Mouse (Mus musculus): Measurements from ENCODE around the gene Car11. TPM values are rescaled to one million over a fixed set of nuclear protein-coding genes. Genes with fewer than 3 reads are reported as not detected.
A peak's percentile ranks its signal among the peaks of the same experiment; 100 is the strongest.

Gene Car11
- total and polyA plus RNA-seq, 2 experiments from 2014 or later: 1.6 to 2.8 TPM

- Histone ChIP-seq H3K9ac (replicated peaks; ENCODE audit: low read depth, low read length) (peak overlapping the region; percentile 90), H3K9me3 (replicated peaks; ENCODE audit: control insufficient read depth, low read length) (no peaks in the 10 kb centered on the region), H3K27me3 (ENCODE audit: control insufficient read depth, insufficient read depth, low read length) (no peaks in the 10 kb centered on the region), H3K4me1 (ENCODE audit: control insufficient read depth, insufficient read depth) (peaks cover 31% of the 10 kb centered on the region), H3K27ac (ENCODE audit: low read depth) (peak overlapping the region; percentile 90; the same call in 1 of the 2 replicates), H3K4me3 (ENCODE audit: low read depth, low read length) (peak overlapping the region; percentile 82), H3K36me3 (replicated peaks; ENCODE audit: control insufficient read depth, insufficient read depth, low read length) (peaks cover 36% of the 10 kb centered on the region), H3K4me2 (ENCODE audit: low read depth, low read length) (peak overlapping the region; percentile 68)
- TF ChIP-seq CTCF (IDR thresholded peaks at IDR 0.05; ENCODE audit: low read depth): no peak
- no peak for TF ChIP-seq EP300 (IDR thresholded peaks at IDR 0.05; ENCODE audit: low read depth)
- WGBS: 82% methylated on average over 10 of the region's 10 CpGs
- ATAC-seq (ENCODE audit: insufficient read depth, low read depth) (no peak), DNase-seq (ENCODE audit: low spot score) (no peak)
Measured at GRCm38 (mm10) chr7:45719180-45719579, 19.5 kb downstream of the Car11 start.

- no peak overlapping the region for H3K4me3 ChIP-seq (ENCODE audit: low read depth, low read length)
- ATAC-seq (ENCODE audit: insufficient read depth, low read depth): no peak
- TF ChIP-seq CTCF (IDR thresholded peaks at IDR 0.05; ENCODE audit: low read depth) (no peak), EP300 (IDR thresholded peaks at IDR 0.05; ENCODE audit: low read depth) (no peak)
Measured at GRCm38 (mm10) chr7:45719738-45720412, 20.2 kb downstream of the Car11 start.

GRCm38 (mm10) chr7:45720413-45721233 is 21.0 kb downstream of the Car11 start, which contains the start of gene Fam83e:
Gene Fam83e, plus strand, starts transcription at chr7:45721212.
- H3K36me3 ChIP-seq (replicated peaks; ENCODE audit: control insufficient read depth, insufficient read depth, low read length): peaks cover 36% of the 10 kb centered on the region
- no peak within 1 kb of the TSS for H3K4me2 ChIP-seq (ENCODE audit: low read depth, low read length)

More at GRCm38 (mm10) chr7:45719738-45720412, 20.2 kb downstream of the Car11 start:
- H3K27ac ChIP-seq (ENCODE audit: low read depth): no peak overlapping the region
- no peak for DNase-seq (ENCODE audit: low spot score)
- no peaks in the 10 kb centered on the region for H3K9me3 ChIP-seq (replicated peaks; ENCODE audit: control insufficient read depth, low read length)
- no peak overlapping the region for H3K4me2 ChIP-seq (ENCODE audit: low read depth, low read length)
- WGBS: 91% methylated on average over 15 of the region's 16 CpGs
- H3K9ac ChIP-seq (replicated peaks; ENCODE audit: low read depth, low read length): no peak overlapping the region
- H3K36me3 ChIP-seq (replicated peaks; ENCODE audit: control insufficient read depth, insufficient read depth, low read length): peaks cover 36% of the 10 kb centered on the region
- H3K27me3 ChIP-seq (ENCODE audit: control insufficient read depth, insufficient read depth, low read length): no peaks in the 10 kb centered on the region
- peaks cover 27% of the 10 kb centered on the region for H3K4me1 ChIP-seq (ENCODE audit: control insufficient read depth, insufficient read depth)

GRCm38 (mm10) chr7:45721234-45721571 is 21.6 kb downstream of the Car11 start:
- Histone ChIP-seq H3K9ac (replicated peaks; ENCODE audit: low read depth, low read length) (no peak overlapping the region), H3K4me3 (ENCODE audit: low read depth, low read length) (no peak overlapping the region), H3K4me1 (ENCODE audit: control insufficient read depth, insufficient read depth) (peaks cover 17% of the 10 kb centered on the region), H3K27ac (ENCODE audit: low read depth) (no peak overlapping the region), H3K36me3 (replicated peaks; ENCODE audit: control insufficient read depth, insufficient read depth, low read length) (peaks cover 36% of the 10 kb centered on the region), H3K27me3 (ENCODE audit: control insufficient read depth, insufficient read depth, low read length) (no peaks in the 10 kb centered on the region), H3K4me2 (ENCODE audit: low read depth, low read length) (no peak overlapping the region), H3K9me3 (replicated peaks; ENCODE audit: control insufficient read depth, low read length) (no peaks in the 10 kb centered on the region)
- ATAC-seq (ENCODE audit: insufficient read depth, low read depth) (no peak), DNase-seq (ENCODE audit: low spot score) (no peak)
- TF ChIP-seq EP300 (IDR thresholded peaks at IDR 0.05; ENCODE audit: low read depth): no peak
- no peak for TF ChIP-seq CTCF (IDR thresholded peaks at IDR 0.05; ENCODE audit: low read depth)
- 79% methylated on average over 7 of the region's 7 CpGs for WGBS

More at GRCm38 (mm10) chr7:45720413-45721233, 21.0 kb downstream of the Car11 start, which contains the start of gene Fam83e:
- Histone ChIP-seq H3K27me3 (ENCODE audit: control insufficient read depth, insufficient read depth, low read length) (no peaks in the 10 kb centered on the region), H3K9me3 (replicated peaks; ENCODE audit: control insufficient read depth, low read length) (no peaks in the 10 kb centered on the region), H3K4me1 (ENCODE audit: control insufficient read depth, insufficient read depth) (peaks cover 23% of the 10 kb centered on the region), H3K9ac (replicated peaks; ENCODE audit: low read depth, low read length) (no peak within 1 kb of the TSS), H3K27ac (ENCODE audit: low read depth) (no peak within 1 kb of the TSS), H3K4me3 (ENCODE audit: low read depth, low read length) (no peak within 1 kb of the TSS)
- no peak for DNase-seq (ENCODE audit: low spot score)
- no peak for ATAC-seq (ENCODE audit: insufficient read depth, low read depth)
- TF ChIP-seq CTCF (IDR thresholded peaks at IDR 0.05; ENCODE audit: low read depth) (no peak), EP300 (IDR thresholded peaks at IDR 0.05; ENCODE audit: low read depth) (no peak)
- WGBS: 81% methylated on average over 14 of the region's 14 CpGs

- WGBS: 64% methylated on average over 13 of the region's 13 CpGs
Measured at GRCm38 (mm10) chr7:45721642-45722347, 22.2 kb downstream of the Car11 start.

More at GRCm38 (mm10) chr7:45721642-45722347, 22.2 kb downstream of the Car11 start:
- ATAC-seq (ENCODE audit: insufficient read depth, low read depth) (no peak), DNase-seq (ENCODE audit: low spot score) (no peak)
- H3K36me3 ChIP-seq (replicated peaks; ENCODE audit: control insufficient read depth, insufficient read depth, low read length): peaks cover 36% of the 10 kb centered on the region
- no peak overlapping the region for H3K4me2 ChIP-seq (ENCODE audit: low read depth, low read length)
- no peak overlapping the region for H3K27ac ChIP-seq (ENCODE audit: low read depth)
- TF ChIP-seq CTCF (IDR thresholded peaks at IDR 0.05; ENCODE audit: low read depth) (no peak), EP300 (IDR thresholded peaks at IDR 0.05; ENCODE audit: low read depth) (no peak)
- H3K9me3 ChIP-seq (replicated peaks; ENCODE audit: control insufficient read depth, low read length): no peaks in the 10 kb centered on the region
- no peak overlapping the region for H3K4me3 ChIP-seq (ENCODE audit: low read depth, low read length)
- no peaks in the 10 kb centered on the region for H3K27me3 ChIP-seq (ENCODE audit: control insufficient read depth, insufficient read depth, low read length)
- H3K4me1 ChIP-seq (ENCODE audit: control insufficient read depth, insufficient read depth): peaks cover 11% of the 10 kb centered on the region
- H3K9ac ChIP-seq (replicated peaks; ENCODE audit: low read depth, low read length): 0 out of 2 replicates have a peak overlapping the region, but pooled peaks have one; percentile 6

Measured in heart, postnatal 0 days (tissue).